ENCODE assay signal across 18 mouse cellular contexts in the genomic region with DNA sequence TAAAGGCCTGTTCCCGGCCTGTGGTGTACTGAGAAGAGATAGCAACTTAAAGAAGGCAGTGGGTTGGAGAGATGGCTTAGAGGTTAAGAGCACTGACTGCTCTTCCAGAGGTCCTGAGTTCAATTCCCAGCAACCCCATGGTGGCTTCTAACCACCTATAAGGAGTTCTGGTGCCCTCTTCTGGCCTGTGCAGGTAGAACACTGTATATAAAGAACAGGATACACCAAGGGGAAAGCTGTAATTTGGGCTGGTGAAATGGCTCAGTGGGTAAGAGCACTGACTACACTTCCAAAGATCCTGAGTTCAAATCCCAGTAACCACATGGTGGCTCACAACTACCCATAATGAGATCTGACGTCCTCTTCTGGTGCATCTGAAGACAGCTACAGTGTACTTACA. TPM values are rescaled to one million over a fixed set of nuclear protein-coding genes. Genes with fewer than 3 reads are reported as not detected.
"Had no signal": no experiment of that assay in that cellular context is flagged by ENCODE, and none has a peak within 500 bp of the region (broad histone marks: within the 10 kb centered on the region; RNA-seq: fewer than 3 reads in every experiment).

No protein-coding gene starts in this region.

RNA-seq across cellular contexts. Expression of a gene that starts 39.1 kb away (rescaled TPM):
- total RNA-seq: megakaryocyte, adult 5-6 weeks; megakaryocyte-erythroid progenitor cell, adult 5-6 weeks had no signal
- polyA plus RNA-seq: liver, postnatal 0 days; midbrain, embryonic 12.5 days; neural tube, embryonic 11.5 days had no signal

RNA-seq across cellular contexts. Expression of a gene that starts 48.6 kb away (rescaled TPM):
- total RNA-seq: megakaryocyte, adult 5-6 weeks; megakaryocyte-erythroid progenitor cell, adult 5-6 weeks had no signal
- polyA plus RNA-seq: liver, embryonic 15.5 days; lung, embryonic 15.5 days; midbrain, embryonic 14.5 days had no signal

RNA-seq across cellular contexts. Expression of a gene that starts 49.6 kb away (rescaled TPM):
- total RNA-seq: megakaryocyte, adult 5-6 weeks; megakaryocyte-erythroid progenitor cell, adult 5-6 weeks had no signal
- polyA plus RNA-seq: liver, embryonic 15.5 days; liver, postnatal 0 days; lung, adult 2 months; lung, embryonic 15.5 days; midbrain, embryonic 10.5 days; midbrain, embryonic 12.5 days; midbrain, embryonic 14.5 days; midbrain, embryonic 16.5 days; myocyte; neural tube, embryonic 11.5 days; neural tube, embryonic 13.5 days; neural tube, embryonic 15.5 days; spleen, adult 2 months; stomach, embryonic 15.5 days; thymus, postnatal 0 days; urinary bladder, adult 2 months had no signal

RNA-seq across cellular contexts. Expression of a gene that starts 53.6 kb away (rescaled TPM):
- total RNA-seq: megakaryocyte, adult 5-6 weeks; megakaryocyte-erythroid progenitor cell, adult 5-6 weeks had no signal
- polyA plus RNA-seq: liver, embryonic 15.5 days; liver, postnatal 0 days; lung, embryonic 15.5 days; midbrain, embryonic 10.5 days; midbrain, embryonic 12.5 days; midbrain, embryonic 14.5 days; midbrain, embryonic 16.5 days; neural tube, embryonic 11.5 days; neural tube, embryonic 13.5 days; neural tube, embryonic 15.5 days; stomach, embryonic 15.5 days had no signal
